Mouse (Mus musculus) frontal cortex, adult 2 months (tissue): Measurements from ENCODE around the gene Pls1. TPM values are rescaled to one million over a fixed set of nuclear protein-coding genes. Genes with fewer than 3 reads are reported as not detected.

Source experiments
- DNase-seq, 2 experiments: peaks; one replicate each; pipeline ENCODE4 v3.0.0; 2022; ENCODE audit warnings: low spot score in 1 of 2; ENCODE audit errors: extremely low spot score in 1 of 2
- polyA plus RNA-seq: library from polyadenylated mRNA; depleted of rRNA; stranded (reverse); fragments of >200 nt; gene quantifications from 2 replicates; pipeline ENCODE4 v1.2.3, GENCODE M21; 2012; rRNA removed

Gene Pls1
- polyA plus RNA-seq, 1 experiment, result 6.1 TPM

DNA sequence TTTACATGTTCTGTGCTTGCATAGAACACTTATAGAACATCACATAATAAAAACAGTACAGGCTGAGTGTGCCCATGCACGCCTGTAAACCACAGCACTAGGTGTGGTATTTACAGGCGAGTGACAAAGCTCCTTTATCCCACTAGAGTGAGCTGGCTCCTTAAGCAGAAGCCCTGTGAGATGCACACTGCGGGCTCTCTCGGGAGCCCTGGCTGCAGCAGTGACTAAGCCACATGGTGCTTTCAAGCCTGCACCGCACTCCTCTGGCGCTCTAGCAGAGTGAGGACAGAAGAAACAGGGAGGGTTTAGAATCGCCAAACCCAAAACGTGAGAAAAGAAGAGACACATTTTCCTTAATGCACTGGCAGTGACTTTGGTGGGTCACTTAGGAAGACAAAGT, 132.5 kb downstream of the Pls1 start:
- DNase-seq, result no peak

- DNase-seq, result no peak
Measured at GRCm38 (mm10) chr9:95708943-95709342, 136.2 kb downstream of the Pls1 start.

GRCm38 (mm10) chr9:95705371-95705770, 139.7 kb downstream of the Pls1 start:
- no peak for DNase-seq

DNA sequence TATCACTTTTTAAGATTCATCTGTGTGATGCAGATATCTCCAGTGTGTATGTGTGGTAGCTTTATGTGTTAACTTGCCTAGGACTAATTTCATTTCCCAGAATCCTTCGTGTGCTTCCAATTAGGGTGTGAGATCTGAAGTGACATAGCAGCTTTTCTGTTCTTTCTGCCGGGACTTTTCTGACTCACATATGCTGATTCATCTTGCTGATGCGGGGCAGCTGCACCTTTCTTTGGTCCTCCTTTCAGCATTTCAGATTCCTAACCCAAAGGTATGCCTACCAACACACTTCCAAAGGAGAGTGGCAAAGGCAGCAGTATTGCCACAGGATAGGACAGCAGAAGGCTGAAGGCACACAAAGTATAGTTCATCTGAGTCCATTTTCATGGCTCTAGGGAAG, 141.0 kb downstream of the Pls1 start:
- DNase-seq, result peak in 1 of 2 experiments; percentile 37

Other genes with a start within 250 kb of the Pls1 start
- 0.86 and 2.3 TPM in 2 replicates for gene Pcolce2, start 207.7 kb downstream of the Pls1 start, polyA plus RNA-seq
- 19.4 and 22.4 TPM in 2 replicates for gene Trpc1, start 94.9 kb downstream of the Pls1 start, polyA plus RNA-seq
- gene Atr, start 12.3 kb upstream of the Pls1 start, polyA plus RNA-seq, result 6.8 and 8.3 TPM in 2 replicates
- gene Xrn1, start 109.4 kb upstream of the Pls1 start, polyA plus RNA-seq, result 11.9 and 14.0 TPM in 2 replicates